Mouse (Mus musculus) heart, adult 2 months (tissue): Measurements from ENCODE around the gene Gpr3.

Experiments
- CTCF ChIP-seq: fragments of 200-600 bp; IDR thresholded peaks from 2 replicates; pipeline ENCODE4 v1.8.1; 2022; ENCODE audit warnings: antibody characterized with exemption, mild to moderate bottlenecking, moderate library complexity
- EP300 ChIP-seq: fragments of 200-500 bp; IDR thresholded peaks from 2 replicates; pipeline ENCODE4 v1.6.1; 2011; ENCODE audit warnings: low read depth, low read length, control low read depth; ENCODE audit not compliant: insufficient read depth
- POLR2A ChIP-seq: fragments of 200-500 bp; IDR thresholded peaks from 2 replicates; pipeline ENCODE4 v1.6.1; 2011; ENCODE audit warnings: mild to moderate bottlenecking, low read depth, low read length, control low read depth; ENCODE audit not compliant: insufficient read depth

GRCm38 (mm10) chr4:133240490-133240921 is 28.2 kb upstream of the Gpr3 start, which contains the start of gene Map3k6:
- TF ChIP-seq CTCF (no peak), POLR2A (peak; percentile 97), EP300 (peak; percentile 100)
